Mouse (Mus musculus): Measurements from ENCODE around the gene Slc36a4. TPM values are rescaled to one million over a fixed set of nuclear protein-coding genes. Genes with fewer than 3 reads are reported as not detected.

Slc36a4 gene
- total and polyA plus RNA-seq, 3 experiments = 6.6 to 9.2 (median 9.0) TPM

DNA sequence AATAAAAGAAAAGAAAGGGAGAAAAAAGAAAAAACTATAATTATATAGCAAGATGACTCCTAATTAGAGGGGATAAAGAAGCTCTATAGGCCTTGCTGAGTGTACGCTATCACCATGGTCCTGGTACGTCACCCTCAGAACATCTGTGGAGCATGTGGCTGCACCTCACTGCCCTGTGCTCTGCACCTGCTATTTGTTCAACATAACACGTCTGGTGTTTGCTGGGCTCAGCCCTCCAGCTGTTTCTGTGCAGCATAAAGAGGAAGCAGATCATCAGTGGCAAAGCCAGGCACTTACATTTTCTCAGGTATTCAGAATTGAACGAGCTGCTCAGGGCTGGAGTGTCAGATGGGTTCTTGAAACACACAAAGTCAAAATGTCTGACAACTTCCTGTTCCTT lies 15.7 kb upstream of the Slc36a4 start (continued):
- TF ChIP-seq USF1 (IDR thresholded peaks at IDR 0.05; ENCODE audit: low read depth, low read length) = no peak
- TF ChIP-seq CHD2 (IDR thresholded peaks at IDR 0.05; ENCODE audit: low read length) = no peak
- no peak for TF ChIP-seq MAZ (IDR thresholded peaks at IDR 0.05; ENCODE audit: low read depth, low read length)
- TF ChIP-seq NELFE (IDR thresholded peaks at IDR 0.05; ENCODE audit: low read depth, low read length) = no peak
- TF ChIP-seq SMC3 (IDR thresholded peaks at IDR 0.05; ENCODE audit: low read depth, low read length) = no peak
- TF ChIP-seq KAT2A (IDR thresholded peaks at IDR 0.05; ENCODE audit: insufficient replicate concordance, low read length) = no peak
- TF ChIP-seq HCFC1 (IDR thresholded peaks at IDR 0.05; ENCODE audit: low read depth, low read length) = no peak
- no peak for TF ChIP-seq ZNF384 (IDR thresholded peaks at IDR 0.05; ENCODE audit: low read depth, low read length)
- no peak for TF ChIP-seq GABPA (IDR thresholded peaks at IDR 0.05; ENCODE audit: insufficient replicate concordance, low read depth, low read length)
- TF ChIP-seq CHD1 (IDR thresholded peaks at IDR 0.05; ENCODE audit: low read depth, low read length) = no peak
- TF ChIP-seq MAX (IDR thresholded peaks at IDR 0.05; ENCODE audit: low read length) = peak; percentile 76
- no peak for TF ChIP-seq USF2 (conservative IDR thresholded peaks at IDR 0.05; ENCODE audit: low read depth, low read length)
- no peak for TF ChIP-seq PAX5 (IDR thresholded peaks at IDR 0.05; ENCODE audit: low read length)
- TF ChIP-seq MEF2A (IDR thresholded peaks at IDR 0.05; ENCODE audit: borderline replicate concordance, low read depth, low read length) = 0 out of 2 replicates have a peak, but pooled peaks have one; percentile 34

DNA sequence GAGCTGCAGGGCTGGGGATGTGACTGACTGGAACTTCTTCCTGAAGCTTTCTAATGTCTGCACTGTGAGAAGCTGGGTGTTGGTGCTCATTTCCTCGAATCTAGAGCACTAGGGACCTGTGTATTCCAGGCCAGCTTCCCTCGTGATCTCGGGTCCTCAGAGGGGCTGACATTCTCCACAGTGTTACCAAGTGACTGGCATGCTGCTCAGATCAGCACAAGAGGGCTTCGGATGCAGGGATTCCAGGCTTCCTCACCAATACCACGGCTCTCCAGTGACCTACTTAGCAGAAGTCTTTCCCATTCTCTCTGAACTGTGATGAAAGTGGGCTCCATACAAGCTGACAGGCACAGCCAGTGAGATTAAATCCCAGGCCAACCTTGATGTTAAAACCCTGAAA lies 14.5 kb upstream of the Slc36a4 start:
- in situ Hi-C loops (cut with MboI; ENCODE audit: low pct_ligation_motif_present, low pct_unique_long_range_greater_than_20kb, low sequenced_read_pairs) (loop anchor here (10.0 kb wide), 1 partner anchor 110 kb away; no protein-coding TSS in a partner anchor), dilution Hi-C loops (cut with MboI; ENCODE audit: extremely low pct_ligation_motif_present, extremely low pct_unique_long_range_greater_than_20kb, low sequenced_read_pairs) (no loop called here)
- TF ChIP-seq SIN3A (IDR thresholded peaks at IDR 0.05; ENCODE audit: low read length) = no peak
- TF ChIP-seq BHLHE40 (IDR thresholded peaks at IDR 0.05; ENCODE audit: low read depth, low read length) = no peak
- no peak for TF ChIP-seq USF2 (conservative IDR thresholded peaks at IDR 0.05; ENCODE audit: low read depth, low read length)
- no peak for TF ChIP-seq MAX (IDR thresholded peaks at IDR 0.05; ENCODE audit: low read length)
- no peak for TF ChIP-seq JUND (conservative IDR thresholded peaks at IDR 0.05; ENCODE audit: low read depth, low read length)
- Histone ChIP-seq H3K36me3 (replicated peaks in 1 of 2; ENCODE audit: control insufficient read depth in 1 of 2, insufficient read depth in 1 of 2, low read length in 1 of 2) (no peaks in the 10 kb centered on the region), H3K9ac (ENCODE audit: insufficient read depth, low read depth) (no peak overlapping the region), H3K4me2 (ENCODE audit: insufficient read depth, low read depth, poor library complexity, severe bottlenecking) (no peak overlapping the region), H3K79me2 (replicated peaks; ENCODE audit: control insufficient read depth, extremely low read depth, insufficient read depth, poor library complexity, severe bottlenecking) (no peaks in the 10 kb centered on the region), H3K27ac (ENCODE audit: insufficient read depth, low read depth) (no peak overlapping the region), H3K9me3 (replicated peaks; ENCODE audit: low read length) (peaks cover 6% of the 10 kb centered on the region), H3K27me3 (replicated peaks) (no peaks in the 10 kb centered on the region), H3K4me1 (ENCODE audit: control insufficient read depth in 1 of 2, insufficient read depth in 2 of 2) (peaks cover 0 to 19% of the 10 kb centered on the region in 2 experiments; a peak in 2 of 4 replicates), H3K4me3 (replicated peaks in 1 of 3; ENCODE audit: low read depth in 2 of 3, low read length in 2 of 3, poor library complexity in 1 of 3) (no peak overlapping the region)
- DNase-seq (ENCODE audit: extremely low read depth) = no peak

DNA sequence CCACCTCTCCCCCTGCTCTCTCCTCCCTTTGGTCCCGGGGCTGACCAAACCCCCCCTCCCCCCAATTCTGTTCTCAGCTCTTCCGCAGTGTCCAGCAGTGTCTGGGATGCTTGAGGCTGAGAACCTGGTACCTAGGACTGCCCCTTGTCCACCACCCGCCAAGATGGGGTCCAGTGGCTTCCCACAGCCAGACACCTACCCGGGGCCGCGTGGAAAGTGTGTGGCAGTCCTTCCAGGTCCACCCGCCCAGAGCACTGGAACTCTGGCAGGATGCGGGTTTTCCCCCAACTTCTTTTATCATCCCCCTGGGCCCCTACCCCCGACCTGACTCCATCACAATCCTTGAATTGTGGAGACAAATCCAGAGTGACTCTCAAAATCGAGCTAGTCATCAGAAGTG lies 3.8 kb upstream of the Slc36a4 start:
- DNase-seq (ENCODE audit: extremely low read depth) = no peak
- peaks cover 0 to 19% of the 10 kb centered on the region in 2 experiments; a peak in 2 of 4 replicates for H3K4me1 ChIP-seq (ENCODE audit: control insufficient read depth in 1 of 2, insufficient read depth in 2 of 2)
- H3K27ac ChIP-seq (ENCODE audit: insufficient read depth, low read depth) = no peak overlapping the region
- no peak overlapping the region for H3K4me3 ChIP-seq (replicated peaks in 1 of 3; ENCODE audit: low read depth in 2 of 3, low read length in 2 of 3, poor library complexity in 1 of 3)
- H3K36me3 ChIP-seq (replicated peaks in 1 of 2; ENCODE audit: control insufficient read depth in 1 of 2, insufficient read depth in 1 of 2, low read length in 1 of 2) = no peaks in the 10 kb centered on the region
- H3K79me2 ChIP-seq (replicated peaks; ENCODE audit: control insufficient read depth, extremely low read depth, insufficient read depth, poor library complexity, severe bottlenecking) = no peaks in the 10 kb centered on the region
- no peak overlapping the region for H3K9ac ChIP-seq (ENCODE audit: insufficient read depth, low read depth)
- TF ChIP-seq JUN (IDR thresholded peaks at IDR 0.05; ENCODE audit: insufficient read depth, low read depth, low read length) = no peak
- in situ Hi-C loops (cut with MboI; ENCODE audit: low pct_ligation_motif_present, low pct_unique_long_range_greater_than_20kb, low sequenced_read_pairs) (no loop called here), dilution Hi-C loops (cut with MboI; ENCODE audit: extremely low pct_ligation_motif_present, extremely low pct_unique_long_range_greater_than_20kb, low sequenced_read_pairs) (no loop called here)
- no peaks in the 10 kb centered on the region for H3K9me3 ChIP-seq (replicated peaks; ENCODE audit: low read length)
- H3K27me3 ChIP-seq (replicated peaks) = no peaks in the 10 kb centered on the region
- no peak overlapping the region for H3K4me2 ChIP-seq (ENCODE audit: insufficient read depth, low read depth, poor library complexity, severe bottlenecking)

All from CH12.LX (cell line).